Mouse (Mus musculus) kidney, postnatal 0 days (tissue): ENCODE data around the gene Capzb. TPM values are rescaled to one million over a fixed set of nuclear protein-coding genes. Genes with fewer than 3 reads are reported as not detected.

Experiments
- ATAC-seq: fragments of 200-750 bp; cut with Nextera tagmentation; replicated peaks from 2 replicates; pipeline ENCODE4 v1.8.0; 2017; ENCODE audit warnings: low read depth, moderate number of reproducible peaks, moderate TSS enrichment, moderate library complexity; ENCODE audit not compliant: low FRiP score
- DNase-seq: peaks from one replicate; pipeline ENCODE4 v3.0.0-alpha.2; 2016; ENCODE audit warnings: low spot score
- H3K27ac ChIP-seq: fragments of 300-500 bp; sonication (generic); 2 replicates; pipeline ENCODE4 v1.5.1; 2014; ENCODE audit warnings: mild to moderate bottlenecking
- H3K27me3 ChIP-seq: fragments of 300-500 bp; sonication (generic); 2 replicates; pipeline ENCODE4 v1.6.1; 2014; ENCODE audit warnings: low read length, mixed read lengths; ENCODE audit not compliant: insufficient read depth
- H3K36me3 ChIP-seq: fragments of 300-500 bp; sonication (generic); 2 replicates; pipeline ENCODE4 v1.6.1; 2014; ENCODE audit warnings: low read length, mixed read lengths; ENCODE audit not compliant: insufficient read depth
- H3K4me1 ChIP-seq: fragments of 300-500 bp; sonication (generic); replicated peaks from 2 replicates; pipeline ENCODE4 v1.6.1; 2014; ENCODE audit warnings: antibody characterized with exemption, low read length, mixed read lengths; ENCODE audit not compliant: insufficient read depth
- H3K4me2 ChIP-seq: fragments of 300-500 bp; sonication (generic); 2 replicates; pipeline ENCODE4 v1.6.1; 2014; ENCODE audit warnings: mild to moderate bottlenecking, low read length, moderate library complexity, mixed read lengths
- H3K4me3 ChIP-seq: fragments of 300-500 bp; sonication (generic); replicated peaks from 2 replicates; pipeline ENCODE4 v1.5.1; 2014; ENCODE audit warnings: low read depth, low read length
- H3K9ac ChIP-seq: fragments of 300-500 bp; sonication (generic); 2 replicates; pipeline ENCODE4 v1.6.1; 2014; ENCODE audit warnings: low read depth, low read length
- H3K9me3 ChIP-seq: fragments of 300-500 bp; sonication (generic); replicated peaks from 2 replicates; pipeline ENCODE4 v1.6.1; 2016; ENCODE audit warnings: low read length, inconsistent platforms, mixed read lengths
- CTCF ChIP-seq: IDR thresholded peaks from 2 replicates; pipeline ENCODE4 v1.5.1; 2016; ENCODE audit warnings: antibody characterized with exemption, low read depth, mild to moderate bottlenecking, moderate library complexity
- WGBS: fragments of 180-500 bp; shearing (Covaris S2); extraction: QIAGEN DNeasy Blood & Tissue Kit; methylation state at CpG from one replicate; pipeline ENCODE4 v1.1.7; 2014; 5-methylcytosine and 5-hydroxymethylcytosine counted together
- polyA plus RNA-seq: library from polyadenylated mRNA; unstranded; fragments of >200 nt; fragmentation: Nextera tagmentation; extraction: Ambion mirVana; gene quantifications from 2 replicates; pipeline ENCODE4 v1.2.1, GENCODE M21; 2015

Capzb gene
- polyA plus RNA-seq, 1 experiment from 2014 or later, result 304 TPM

DNA sequence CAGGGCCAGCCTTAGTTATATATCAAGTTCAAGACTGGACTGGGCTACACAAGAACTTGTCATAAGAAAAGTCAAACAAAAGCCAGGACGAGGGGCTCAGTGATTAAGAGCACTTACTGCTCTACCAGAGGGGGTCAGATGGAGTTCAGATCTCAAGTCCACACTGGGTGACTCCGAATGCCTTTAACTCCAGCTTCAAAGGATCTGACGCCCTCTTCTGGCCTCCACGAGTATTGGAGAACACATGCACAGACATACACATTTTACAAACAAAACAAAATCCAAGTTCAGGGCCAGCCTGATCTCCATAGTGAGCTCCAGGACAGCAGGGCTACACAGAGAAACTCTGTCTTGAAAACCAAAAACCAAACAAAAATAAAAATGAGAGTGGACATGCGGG is 13.1 kb downstream of the Capzb start:
- Histone ChIP-seq H3K4me1 (peaks cover 34% of the 10 kb centered on the region), H3K4me3 (no peak overlapping the region), H3K27ac (no peak overlapping the region), H3K27me3 (no peaks in the 10 kb centered on the region), H3K36me3 (no peaks in the 10 kb centered on the region), H3K9me3 (no peaks in the 10 kb centered on the region), H3K4me2 (no peak overlapping the region), H3K9ac (no peak overlapping the region)
- WGBS, result 48% methylated on average over 5 of the region's 5 CpGs
- peak; percentile 64 for TF ChIP-seq CTCF
- ATAC-seq, result no peak
- DNase-seq, result peak; percentile 56

GRCm38 (mm10) chr4:139206353-139207045 is 13.8 kb downstream of the Capzb start:
- DNase-seq (no peak), ATAC-seq (no peak)
- Histone ChIP-seq H3K9ac (no peak overlapping the region), H3K36me3 (no peaks in the 10 kb centered on the region), H3K4me3 (no peak overlapping the region), H3K27ac (no peak overlapping the region), H3K9me3 (no peaks in the 10 kb centered on the region), H3K4me2 (no peak overlapping the region), H3K27me3 (no peaks in the 10 kb centered on the region), H3K4me1 (peaks cover 34% of the 10 kb centered on the region)
- WGBS, result 78% methylated on average over 8 of the region's 8 CpGs
- TF ChIP-seq CTCF, result no peak

- H3K9ac ChIP-seq, result 0 out of 2 replicates have a peak overlapping the region, but pooled peaks have one; percentile 23
- no peaks in the 10 kb centered on the region for H3K9me3 ChIP-seq
- no peak overlapping the region for H3K4me2 ChIP-seq
- no peak overlapping the region for H3K4me3 ChIP-seq
- 35% methylated on average over 9 of the region's 9 CpGs for WGBS
- H3K27ac ChIP-seq, result peak overlapping the region; percentile 27; the same call in 1 of the 2 replicates
- peak; percentile 29 for DNase-seq
- peaks cover 29% of the 10 kb centered on the region for H3K4me1 ChIP-seq
- H3K36me3 ChIP-seq, result no peaks in the 10 kb centered on the region
- no peak for ATAC-seq
- TF ChIP-seq CTCF, result no peak
- no peaks in the 10 kb centered on the region for H3K27me3 ChIP-seq
Observed at GRCm38 (mm10) chr4:139208236-139209129, 15.8 kb downstream of the Capzb start.

DNA sequence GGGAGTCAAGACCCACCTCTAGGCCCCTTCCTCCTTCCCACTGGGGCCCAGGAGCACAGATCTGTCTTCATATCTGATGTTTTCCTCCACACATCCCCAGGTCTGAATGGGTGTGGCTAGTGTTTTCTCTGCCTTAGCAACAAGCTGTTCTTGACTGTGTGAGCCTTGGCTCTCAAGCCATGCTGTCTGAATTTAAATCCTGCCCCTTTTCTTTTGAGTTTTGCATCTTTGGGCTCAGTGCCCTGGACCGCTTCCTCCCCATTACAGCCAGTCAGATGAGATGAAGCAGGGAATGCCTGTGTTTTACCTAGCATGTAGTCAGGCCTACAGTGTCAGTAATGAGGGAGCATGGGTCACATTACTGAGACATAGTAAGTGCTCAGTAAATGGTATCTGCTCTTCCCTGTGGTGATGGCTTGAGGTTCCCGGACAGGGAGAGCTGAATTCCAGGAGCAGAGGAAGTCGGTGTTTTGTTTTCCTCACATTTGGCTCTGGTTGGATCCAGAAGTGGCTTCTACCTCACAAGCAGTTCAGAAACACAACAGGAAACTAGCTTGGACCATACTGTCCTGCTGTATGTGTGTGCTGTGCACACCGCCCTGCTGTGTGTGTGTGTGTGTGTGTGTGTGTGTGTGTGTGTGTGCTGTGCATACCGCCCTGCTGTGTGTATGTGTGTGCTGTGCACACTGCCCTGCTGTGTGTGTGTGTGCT is 16.6 kb downstream of the Capzb start:
- no peak overlapping the region for H3K4me2 ChIP-seq
- DNase-seq (peak; percentile 27), ATAC-seq (no peak)

GRCm38 (mm10) chr4:139211975-139212831 is 19.5 kb downstream of the Capzb start:
- Histone ChIP-seq H3K9me3 (no peaks in the 10 kb centered on the region), H3K27me3 (no peaks in the 10 kb centered on the region), H3K27ac (peak overlapping the region; percentile 31; the same call in 1 of the 2 replicates), H3K4me2 (no peak overlapping the region), H3K9ac (no peak overlapping the region), H3K4me1 (peaks cover 26% of the 10 kb centered on the region), H3K4me3 (no peak overlapping the region), H3K36me3 (no peaks in the 10 kb centered on the region)
- DNase-seq (no peak), ATAC-seq (no peak)
- TF ChIP-seq CTCF, result peak; percentile 56
- WGBS, result 68% methylated on average over 17 of the region's 17 CpGs

More for the DNA sequence above, 16.6 kb downstream of the Capzb start:
- H3K9me3 ChIP-seq, result no peaks in the 10 kb centered on the region
- no peaks in the 10 kb centered on the region for H3K27me3 ChIP-seq
- no peak for TF ChIP-seq CTCF
- H3K9ac ChIP-seq, result no peak overlapping the region
- H3K4me3 ChIP-seq, result no peak overlapping the region
- 62% methylated on average over 5 of the region's 5 CpGs for WGBS
- H3K27ac ChIP-seq, result peak overlapping the region; percentile 27; the same call in 1 of the 2 replicates
- H3K4me1 ChIP-seq, result peaks cover 27% of the 10 kb centered on the region
- H3K36me3 ChIP-seq, result no peaks in the 10 kb centered on the region
